Mouse (Mus musculus) NIH3T3 (cell line): Measurements from ENCODE around the gene Ghrl.
A peak's percentile ranks its signal among the peaks of the same experiment; 100 is the strongest.
"Not testable (repeated sequence)": the region's sequence is repeated elsewhere in the genome, so short reads cannot be mapped to it uniquely, and the experiment has no call there.

Experiments used
- DNase-seq: peaks from one replicate; pipeline ENCODE4 v3.0.0-alpha.2; 2012; ENCODE audit warnings: low read depth

Gene Ghrl

GRCm38 (mm10) chr6:113696582-113697221, 23.0 kb downstream of the Ghrl start, which contains the start of gene Tatdn2:
Tatdn2 (plus strand) TSS chr6:113697050.
- DNase-seq = peak; percentile 98

- peak; percentile 27 for DNase-seq
Measured at GRCm38 (mm10) chr6:113695766-113696355, 23.8 kb downstream of the Ghrl start.

- no peak for DNase-seq
Measured at GRCm38 (mm10) chr6:113695203-113695602, 24.5 kb downstream of the Ghrl start.

- peak; percentile 70 for DNase-seq
Measured at GRCm38 (mm10) chr6:113693377-113693776, 26.3 kb downstream of the Ghrl start.

GRCm38 (mm10) chr6:113692661-113693133, 27.0 kb downstream of the Ghrl start:
- peak; percentile 45 for DNase-seq

- DNase-seq = no peak
Measured at GRCm38 (mm10) chr6:113691084-113691462, 28.6 kb downstream of the Ghrl start.

GRCm38 (mm10) chr6:113690400-113691083, 29.1 kb downstream of the Ghrl start:
- DNase-seq = peak; percentile 93

- DNase-seq = peak; percentile 85
Measured at GRCm38 (mm10) chr6:113690008-113690399, 29.7 kb downstream of the Ghrl start.

- DNase-seq = no peak
Measured at GRCm38 (mm10) chr6:113686551-113687125, 33.0 kb downstream of the Ghrl start.

- no peak for DNase-seq
Measured at GRCm38 (mm10) chr6:113683081-113683825, 36.4 kb downstream of the Ghrl start.

- peak; percentile 87 for DNase-seq
Measured at GRCm38 (mm10) chr6:113681271-113681670, 38.4 kb downstream of the Ghrl start.

GRCm38 (mm10) chr6:113679993-113680566, 39.6 kb downstream of the Ghrl start:
- no peak for DNase-seq

GRCm38 (mm10) chr6:113678246-113679012, 41.3 kb downstream of the Ghrl start:
- DNase-seq = no peak

GRCm38 (mm10) chr6:113677070-113677734, 42.5 kb downstream of the Ghrl start:
- peak; percentile 32 for DNase-seq

- DNase-seq = no peak
Measured at GRCm38 (mm10) chr6:113675991-113676390, 43.7 kb downstream of the Ghrl start.

GRCm38 (mm10) chr6:113675234-113675633, 44.4 kb downstream of the Ghrl start:
- peak; percentile 77 for DNase-seq

GRCm38 (mm10) chr6:113672989-113673388, 46.7 kb downstream of the Ghrl start:
- DNase-seq = no peak

GRCm38 (mm10) chr6:113672029-113672428, 47.7 kb downstream of the Ghrl start:
- not testable (repeated sequence) for DNase-seq

- DNase-seq = no peak
Measured at GRCm38 (mm10) chr6:113669821-113670220, 49.9 kb downstream of the Ghrl start.
